Mouse (Mus musculus) hindbrain, embryonic 10.5 days (tissue): Measurements from ENCODE around the gene Parp9. TPM values are rescaled to one million over a fixed set of nuclear protein-coding genes. Genes with fewer than 3 reads are reported as not detected.

Source experiments
- DNase-seq: peaks from one replicate; pipeline ENCODE4 v3.0.0-alpha.2; 2017; ENCODE audit warnings: low spot score
- H3K27ac ChIP-seq: fragments of 300-500 bp; sonication (generic); 2 replicates; pipeline ENCODE4 v1.5.1; 2016; ENCODE audit warnings: mild to moderate bottlenecking, moderate library complexity
- H3K27me3 ChIP-seq: fragments of 300-500 bp; sonication (generic); 2 replicates; pipeline ENCODE4 v1.6.1; 2016; ENCODE audit warnings: mild to moderate bottlenecking; ENCODE audit not compliant: poor library complexity, insufficient read depth, severe bottlenecking
- H3K36me3 ChIP-seq: fragments of 300-500 bp; sonication (generic); 2 replicates; pipeline ENCODE4 v1.6.1; 2016; ENCODE audit warnings: mild to moderate bottlenecking, moderate library complexity
- H3K4me1 ChIP-seq: fragments of 300-500 bp; sonication (generic); replicated peaks from 2 replicates; pipeline ENCODE4 v1.6.1; 2016; ENCODE audit warnings: mild to moderate bottlenecking
- H3K4me3 ChIP-seq: fragments of 300-500 bp; sonication (generic); 2 replicates; pipeline ENCODE4 v1.5.1; 2016; ENCODE audit warnings: mild to moderate bottlenecking, moderate library complexity
- H3K9me3 ChIP-seq: fragments of 300-500 bp; sonication (generic); 2 replicates; pipeline ENCODE4 v1.6.1; 2016; ENCODE audit warnings: mild to moderate bottlenecking, moderate library complexity
- WGBS: fragments of 180-500 bp; shearing (Covaris S2); methylation state at CpG from one replicate; pipeline ENCODE4 v1.1.7; 2016; 5-methylcytosine and 5-hydroxymethylcytosine counted together
- polyA plus RNA-seq: library from polyadenylated mRNA; unstranded; fragments of >200 nt; fragmentation: Nextera tagmentation; extraction: Ambion mirVana; gene quantifications from 2 replicates; pipeline ENCODE4 v1.2.1, GENCODE M21; 2016

The Parp9 gene
- polyA plus RNA-seq, 1 experiment from 2014 or later = 2.0 TPM

- DNase-seq = no peak
- Histone ChIP-seq H3K36me3 (no peaks in the 10 kb centered on the region), H3K27ac (no peak overlapping the region), H3K27me3 (no peaks in the 10 kb centered on the region), H3K9me3 (0 out of 2 replicates have a peak, but pooled peaks cover 3% of the 10 kb centered on the region), H3K4me1 (peaks cover 7% of the 10 kb centered on the region; the same call in 1 of the 2 replicates), H3K4me3 (no peak overlapping the region)
- WGBS = 81% methylated on average over 3 of the region's 3 CpGs
These were observed 26.8 kb upstream of the Parp9 start for GRCm38 (mm10) chr16:35911449-35911848.

GRCm38 (mm10) chr16:35913526-35913925, 24.7 kb upstream of the Parp9 start:
- Histone ChIP-seq H3K27me3 (no peaks in the 10 kb centered on the region), H3K9me3 (0 out of 2 replicates have a peak, but pooled peaks cover 3% of the 10 kb centered on the region), H3K27ac (no peak overlapping the region), H3K36me3 (no peaks in the 10 kb centered on the region), H3K4me3 (no peak overlapping the region), H3K4me1 (no peaks in the 10 kb centered on the region)
- WGBS = 68% methylated on average over 1 of the region's 1 CpGs
- no peak for DNase-seq

GRCm38 (mm10) chr16:35914301-35914700, 24.0 kb upstream of the Parp9 start:
- Histone ChIP-seq H3K27ac (no peak overlapping the region), H3K9me3 (no peaks in the 10 kb centered on the region), H3K27me3 (no peaks in the 10 kb centered on the region), H3K36me3 (no peaks in the 10 kb centered on the region), H3K4me3 (no peak overlapping the region), H3K4me1 (no peaks in the 10 kb centered on the region)
- DNase-seq = no peak
- WGBS = 69% methylated on average over 5 of the region's 5 CpGs

GRCm38 (mm10) chr16:35918721-35919543, 19.3 kb upstream of the Parp9 start:
- DNase-seq = no peak
- H3K9me3 ChIP-seq = no peaks in the 10 kb centered on the region
- H3K27ac ChIP-seq = no peak overlapping the region
- no peaks in the 10 kb centered on the region for H3K4me1 ChIP-seq
- no peaks in the 10 kb centered on the region for H3K36me3 ChIP-seq
- 88% methylated on average over 6 of the region's 6 CpGs for WGBS
- no peak overlapping the region for H3K4me3 ChIP-seq
- H3K27me3 ChIP-seq = no peaks in the 10 kb centered on the region

- WGBS = 84% methylated on average over 2 of the region's 2 CpGs
- no peaks in the 10 kb centered on the region for H3K27me3 ChIP-seq
- H3K9me3 ChIP-seq = no peaks in the 10 kb centered on the region
- no peaks in the 10 kb centered on the region for H3K36me3 ChIP-seq
- no peak overlapping the region for H3K4me3 ChIP-seq
- no peak for DNase-seq
- H3K27ac ChIP-seq = no peak overlapping the region
- no peaks in the 10 kb centered on the region for H3K4me1 ChIP-seq
These were observed 16.5 kb upstream of the Parp9 start for GRCm38 (mm10) chr16:35921676-35922235.

GRCm38 (mm10) chr16:35922301-35922895, 15.9 kb upstream of the Parp9 start:
- Histone ChIP-seq H3K27ac (no peak overlapping the region), H3K27me3 (no peaks in the 10 kb centered on the region), H3K4me1 (no peaks in the 10 kb centered on the region), H3K4me3 (no peak overlapping the region), H3K9me3 (no peaks in the 10 kb centered on the region), H3K36me3 (no peaks in the 10 kb centered on the region)
- 85% methylated on average over 3 of the region's 3 CpGs for WGBS
- DNase-seq = no peak

GRCm38 (mm10) chr16:35923546-35924198, 14.6 kb upstream of the Parp9 start:
- no peak overlapping the region for H3K27ac ChIP-seq

GRCm38 (mm10) chr16:35924341-35924740, 13.9 kb upstream of the Parp9 start:
- H3K4me1 ChIP-seq = no peaks in the 10 kb centered on the region
- 91% methylated on average over 5 of the region's 5 CpGs for WGBS
- no peak overlapping the region for H3K4me3 ChIP-seq
- H3K36me3 ChIP-seq = no peaks in the 10 kb centered on the region
- DNase-seq = no peak
- no peaks in the 10 kb centered on the region for H3K27me3 ChIP-seq
- H3K9me3 ChIP-seq = no peaks in the 10 kb centered on the region
- H3K27ac ChIP-seq = no peak overlapping the region

More at GRCm38 (mm10) chr16:35923546-35924198, 14.6 kb upstream of the Parp9 start:
- H3K4me3 ChIP-seq = no peak overlapping the region
- H3K36me3 ChIP-seq = no peaks in the 10 kb centered on the region
- 81% methylated on average over 7 of the region's 7 CpGs for WGBS
- no peak for DNase-seq
- H3K4me1 ChIP-seq = no peaks in the 10 kb centered on the region
- H3K9me3 ChIP-seq = no peaks in the 10 kb centered on the region
- no peaks in the 10 kb centered on the region for H3K27me3 ChIP-seq

GRCm38 (mm10) chr16:35932179-35933055, 5.9 kb upstream of the Parp9 start:
- no peak overlapping the region for H3K27ac ChIP-seq
- H3K9me3 ChIP-seq = no peaks in the 10 kb centered on the region
- no peaks in the 10 kb centered on the region for H3K36me3 ChIP-seq
- WGBS = 84% methylated on average over 19 of the region's 19 CpGs
- H3K4me1 ChIP-seq = no peaks in the 10 kb centered on the region
- no peaks in the 10 kb centered on the region; the same call in 1 of the 2 replicates for H3K27me3 ChIP-seq
- H3K4me3 ChIP-seq = no peak overlapping the region
- no peak for DNase-seq

GRCm38 (mm10) chr16:35933181-35933580, 5.1 kb upstream of the Parp9 start:
- Histone ChIP-seq H3K9me3 (no peaks in the 10 kb centered on the region), H3K27ac (no peak overlapping the region), H3K36me3 (no peaks in the 10 kb centered on the region), H3K27me3 (peaks cover under 1% of the 10 kb centered on the region), H3K4me3 (no peak overlapping the region), H3K4me1 (peaks cover under 1% of the 10 kb centered on the region; the same call in 1 of the 2 replicates)
- DNase-seq = no peak
- WGBS = 87% methylated on average over 10 of the region's 10 CpGs

- Histone ChIP-seq H3K4me1 (peaks cover 14% of the 10 kb centered on the region), H3K9me3 (no peaks in the 10 kb centered on the region), H3K36me3 (no peaks in the 10 kb centered on the region), H3K4me3 (peak overlapping the region; percentile 65), H3K27me3 (peaks cover 17% of the 10 kb centered on the region), H3K27ac (peak overlapping the region; percentile 81)
- WGBS = 9% methylated on average over 6 of the region's 6 CpGs
- no peak for DNase-seq
These were observed 991 bp downstream of the Parp9 start for GRCm38 (mm10) chr16:35939261-35939660.

- Histone ChIP-seq H3K4me1 (peaks cover 14% of the 10 kb centered on the region), H3K4me3 (peak overlapping the region; percentile 65), H3K27me3 (peaks cover 17% of the 10 kb centered on the region), H3K9me3 (no peaks in the 10 kb centered on the region), H3K36me3 (no peaks in the 10 kb centered on the region), H3K27ac (no peak overlapping the region)
- WGBS = 15% methylated on average over 9 of the region's 9 CpGs
- DNase-seq = peak; percentile 70
These were observed 1.4 kb downstream of the Parp9 start for GRCm38 (mm10) chr16:35939690-35940089.
